ENCODE assay signal across 8 mouse cellular contexts in the genomic region with DNA sequence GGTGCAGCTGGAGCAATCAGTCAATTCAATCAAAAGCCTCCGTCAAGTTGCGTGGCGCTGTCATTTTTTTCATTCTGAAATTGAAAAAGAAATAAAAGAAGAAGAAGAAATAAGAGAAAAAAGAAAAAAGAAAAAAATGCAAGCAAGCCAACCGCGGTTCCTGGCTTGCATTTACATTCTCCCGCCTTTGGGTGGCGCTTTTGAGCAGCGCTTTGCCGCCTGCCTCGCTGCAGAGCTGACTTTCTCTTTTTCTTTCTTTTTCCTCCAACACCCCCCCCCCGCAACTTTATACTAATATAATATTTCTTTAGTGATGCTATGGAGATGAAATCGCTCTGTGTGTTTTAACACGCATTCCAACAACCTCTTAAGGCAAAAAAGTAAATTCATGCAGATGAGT.
DNase-seq lines count a peak whose midpoint lies in the region; ATAC-seq and TF ChIP-seq lines count a peak whose summit lies in the region.

No protein-coding gene starts in this region.

- 7% methylated on average over 13 of the region's 13 CpGs for WGBS in heart, embryonic 16.5 days
- 8% methylated on average over 13 of the region's 13 CpGs for WGBS in liver, adult 2 months
- 8% methylated on average over 13 of the region's 13 CpGs for WGBS in neural tube, embryonic 12.5 days

- H3K36me3 ChIP-seq in heart, embryonic 16.5 days (ENCODE audit: control insufficient read depth, insufficient read depth) = no peaks in the 10 kb centered on the region
- H3K36me3 ChIP-seq in liver, adult 2 months (ENCODE audit: control insufficient read depth, insufficient read depth, low read length) = no peaks in the 10 kb centered on the region
- H3K36me3 ChIP-seq in neural tube, embryonic 12.5 days = no peaks in the 10 kb centered on the region

- DNase-seq in gastrocnemius, adult 2 months = peak; percentile 44
- DNase-seq in gastrocnemius, adult 8-10 months (ENCODE audit: low spot score in 2 of 2) = no peak
- DNase-seq in urinary bladder, postnatal 14 days (ENCODE audit: low spot score) = peak; percentile 32
- no peak for DNase-seq in urinary bladder, postnatal 4 days (ENCODE audit: low spot score in 2 of 2)
- DNase-seq in liver, adult 2 months (ENCODE audit: extremely low read depth, low read depth, low spot score) = no peak
- DNase-seq in spleen, adult 18-20 months = no peak

- H3K27me3 ChIP-seq in heart, embryonic 16.5 days (ENCODE audit: control insufficient read depth, insufficient read depth, low read length) = peaks cover 4% of the 10 kb centered on the region; the same call in 1 of the 2 replicates
- no peaks in the 10 kb centered on the region; the same call in 1 of the 2 replicates for H3K27me3 ChIP-seq in liver, adult 2 months (ENCODE audit: control insufficient read depth, insufficient read depth, low read length)
- H3K27me3 ChIP-seq in neural tube, embryonic 12.5 days (replicated peaks) = no peaks in the 10 kb centered on the region

- no peak overlapping the region for H3K9ac ChIP-seq in heart, embryonic 16.5 days (ENCODE audit: low read length)
- H3K9ac ChIP-seq in liver, adult 2 months (ENCODE audit: low read depth, low read length) = no peak overlapping the region
- H3K9ac ChIP-seq in neural tube, embryonic 12.5 days = no peak overlapping the region

- no peaks in the 10 kb centered on the region for H3K79me2 ChIP-seq in liver, adult 2 months (ENCODE audit: control insufficient read depth, insufficient read depth, low read length)

- peak overlapping the region; percentile 46; the same call in 1 of the 2 replicates for H3K27ac ChIP-seq in gastrocnemius, adult 2 months
- H3K27ac ChIP-seq in heart, embryonic 16.5 days (ENCODE audit: low read length) = no peak overlapping the region
- no peak overlapping the region for H3K27ac ChIP-seq in liver, adult 2 months (replicated peaks; ENCODE audit: insufficient read depth, low read depth, low read length)
- no peak overlapping the region for H3K27ac ChIP-seq in neural tube, embryonic 12.5 days

- H3K4me2 ChIP-seq in heart, embryonic 16.5 days (ENCODE audit: low read depth, low read length) = peak overlapping the region; percentile 54
- peak overlapping the region; percentile 50 for H3K4me2 ChIP-seq in neural tube, embryonic 12.5 days (replicated peaks)

- intact Hi-C loops in gastrocnemius, adult 2 months (cut with DNase I) = loop anchor here (1.0 kb wide), 1 partner anchor 1275 kb away; no protein-coding TSS in a partner anchor

- peaks cover 4% of the 10 kb centered on the region; the same call in 1 of the 2 replicates for H3K4me1 ChIP-seq in heart, embryonic 16.5 days (ENCODE audit: control insufficient read depth, insufficient read depth, low read length)
- H3K4me1 ChIP-seq in liver, adult 2 months (ENCODE audit: control insufficient read depth, insufficient read depth, low read length) = no peaks in the 10 kb centered on the region
- H3K4me1 ChIP-seq in neural tube, embryonic 12.5 days = peaks cover 32% of the 10 kb centered on the region

- peak; percentile 82 for TF ChIP-seq CTCF in gastrocnemius, adult 2 months (IDR thresholded peaks at IDR 0.05)
- peak; percentile 76 for TF ChIP-seq CTCF in liver, adult 2 months (IDR thresholded peaks at IDR 0.05; ENCODE audit: low read depth, low read length)

- no peak for ATAC-seq in heart, embryonic 16.5 days (replicated peaks; ENCODE audit: extremely low read depth, insufficient read depth, low FRiP score)
- ATAC-seq in neural tube, embryonic 12.5 days (ENCODE audit: low FRiP score, low read depth) = no peak

- no peak for TF ChIP-seq POLR2A in liver, adult 2 months (IDR thresholded peaks at IDR 0.05; ENCODE audit: extremely low read depth, insufficient read depth, low read length)

- H3K9me3 ChIP-seq in heart, embryonic 16.5 days (replicated peaks; ENCODE audit: control insufficient read depth, low read length) = no peaks in the 10 kb centered on the region
- no peaks in the 10 kb centered on the region for H3K9me3 ChIP-seq in neural tube, embryonic 12.5 days

- peak overlapping the region; percentile 71 for H3K4me3 ChIP-seq in gastrocnemius, adult 2 months
- H3K4me3 ChIP-seq in heart, embryonic 16.5 days (ENCODE audit: low read length) = peak overlapping the region; percentile 31
- no peak overlapping the region for H3K4me3 ChIP-seq in liver, adult 2 months (ENCODE audit: insufficient read depth, low read depth, low read length)
- peak overlapping the region; percentile 5; the same call in 1 of the 2 replicates for H3K4me3 ChIP-seq in neural tube, embryonic 12.5 days

Comparison
In these comparisons a context has a peak if more than half of its experiments do, and no peak if none do; other contexts are left out.
1. DNase-seq: peak in gastrocnemius, adult 2 months (single experiment) and urinary bladder, postnatal 14 days (single experiment); none in gastrocnemius, adult 8-10 months (0 of 2), urinary bladder, postnatal 4 days (0 of 2), liver, adult 2 months (single experiment) and spleen, adult 18-20 months (0 of 2).